Mouse (Mus musculus): ENCODE measurements around the gene Evc2. TPM values are rescaled to one million over a fixed set of nuclear protein-coding genes. Genes with fewer than 3 reads are reported as not detected.

Evc2 gene
- polyA plus RNA-seq, 1 experiment from 2014 or later = 15.0 TPM

GRCm38 (mm10) chr5:37351791-37352190 lies 13.5 kb downstream of the Evc2 start:
- Histone ChIP-seq H3K36me3 (ENCODE audit: control insufficient read depth, insufficient read depth, low read length) (peaks cover 22% of the 10 kb centered on the region), H3K4me1 (replicated peaks; ENCODE audit: control insufficient read depth, insufficient read depth, low read length) (no peaks in the 10 kb centered on the region), H3K27me3 (ENCODE audit: control insufficient read depth, insufficient read depth, low read depth, low read length) (no peaks in the 10 kb centered on the region), H3K9me3 (ENCODE audit: control insufficient read depth, low read length) (no peaks in the 10 kb centered on the region), H3K4me2 (ENCODE audit: low read depth, low read length) (no peak overlapping the region), H3K9ac (ENCODE audit: low read length) (no peak overlapping the region), H3K4me3 (ENCODE audit: low read length) (no peak overlapping the region), H3K27ac (ENCODE audit: low read length) (no peak overlapping the region)
- 92% methylated on average over 2 of the region's 2 CpGs for WGBS
- no peak for ATAC-seq (ENCODE audit: low read depth)

GRCm38 (mm10) chr5:37354385-37354784 lies 16.1 kb downstream of the Evc2 start:
- Histone ChIP-seq H3K36me3 (ENCODE audit: control insufficient read depth, insufficient read depth, low read length) (peaks cover 14% of the 10 kb centered on the region), H3K9me3 (ENCODE audit: control insufficient read depth, low read length) (no peaks in the 10 kb centered on the region), H3K4me2 (ENCODE audit: low read depth, low read length) (no peak overlapping the region), H3K4me1 (replicated peaks; ENCODE audit: control insufficient read depth, insufficient read depth, low read length) (no peaks in the 10 kb centered on the region), H3K27ac (ENCODE audit: low read length) (no peak overlapping the region), H3K9ac (ENCODE audit: low read length) (no peak overlapping the region), H3K27me3 (ENCODE audit: control insufficient read depth, insufficient read depth, low read depth, low read length) (no peaks in the 10 kb centered on the region), H3K4me3 (ENCODE audit: low read length) (no peak overlapping the region)
- ATAC-seq (ENCODE audit: low read depth) = no peak
- 81% methylated on average over 4 of the region's 4 CpGs for WGBS

- H3K36me3 ChIP-seq (ENCODE audit: control insufficient read depth, insufficient read depth, low read length) = peaks cover 12% of the 10 kb centered on the region
- ATAC-seq (ENCODE audit: low read depth) = no peak
- 82% methylated on average over 8 of the region's 8 CpGs for WGBS
- H3K9ac ChIP-seq (ENCODE audit: low read length) = no peak overlapping the region
- H3K4me3 ChIP-seq (ENCODE audit: low read length) = no peak overlapping the region
- no peak overlapping the region for H3K27ac ChIP-seq (ENCODE audit: low read length)
- H3K9me3 ChIP-seq (ENCODE audit: control insufficient read depth, low read length) = no peaks in the 10 kb centered on the region
- H3K4me1 ChIP-seq (replicated peaks; ENCODE audit: control insufficient read depth, insufficient read depth, low read length) = no peaks in the 10 kb centered on the region
- H3K27me3 ChIP-seq (ENCODE audit: control insufficient read depth, insufficient read depth, low read depth, low read length) = no peaks in the 10 kb centered on the region
- no peak overlapping the region for H3K4me2 ChIP-seq (ENCODE audit: low read depth, low read length)
These were observed 17.7 kb downstream of the Evc2 start for GRCm38 (mm10) chr5:37356027-37356426.

GRCm38 (mm10) chr5:37362618-37363017 lies 24.3 kb downstream of the Evc2 start:
- H3K27ac ChIP-seq (ENCODE audit: low read length) = no peak overlapping the region
- WGBS = 45% methylated on average over 5 of the region's 5 CpGs
- H3K9ac ChIP-seq (ENCODE audit: low read length) = no peak overlapping the region
- H3K36me3 ChIP-seq (ENCODE audit: control insufficient read depth, insufficient read depth, low read length) = no peaks in the 10 kb centered on the region
- no peaks in the 10 kb centered on the region for H3K27me3 ChIP-seq (ENCODE audit: control insufficient read depth, insufficient read depth, low read depth, low read length)
- H3K9me3 ChIP-seq (ENCODE audit: control insufficient read depth, low read length) = no peaks in the 10 kb centered on the region
- no peak overlapping the region for H3K4me3 ChIP-seq (ENCODE audit: low read length)
- no peaks in the 10 kb centered on the region for H3K4me1 ChIP-seq (replicated peaks; ENCODE audit: control insufficient read depth, insufficient read depth, low read length)
- ATAC-seq (ENCODE audit: low read depth) = no peak
- no peak overlapping the region for H3K4me2 ChIP-seq (ENCODE audit: low read depth, low read length)

- ATAC-seq (ENCODE audit: low read depth) = no peak
- Histone ChIP-seq H3K4me2 (ENCODE audit: low read depth, low read length) (no peak overlapping the region), H3K4me3 (ENCODE audit: low read length) (no peak overlapping the region), H3K36me3 (ENCODE audit: control insufficient read depth, insufficient read depth, low read length) (no peaks in the 10 kb centered on the region), H3K9me3 (ENCODE audit: control insufficient read depth, low read length) (no peaks in the 10 kb centered on the region), H3K4me1 (replicated peaks; ENCODE audit: control insufficient read depth, insufficient read depth, low read length) (no peaks in the 10 kb centered on the region), H3K27ac (ENCODE audit: low read length) (no peak overlapping the region), H3K27me3 (ENCODE audit: control insufficient read depth, insufficient read depth, low read depth, low read length) (no peaks in the 10 kb centered on the region), H3K9ac (ENCODE audit: low read length) (no peak overlapping the region)
- 56% methylated on average over 5 of the region's 5 CpGs for WGBS
These were observed 25.0 kb downstream of the Evc2 start for GRCm38 (mm10) chr5:37363284-37363683.

- H3K27me3 ChIP-seq (ENCODE audit: control insufficient read depth, insufficient read depth, low read depth, low read length) = no peaks in the 10 kb centered on the region
- H3K9ac ChIP-seq (ENCODE audit: low read length) = no peak overlapping the region
- H3K36me3 ChIP-seq (ENCODE audit: control insufficient read depth, insufficient read depth, low read length) = no peaks in the 10 kb centered on the region; the same call in 1 of the 2 replicates
- no peak overlapping the region for H3K4me2 ChIP-seq (ENCODE audit: low read depth, low read length)
- no peak for ATAC-seq (ENCODE audit: low read depth)
- no peaks in the 10 kb centered on the region for H3K9me3 ChIP-seq (ENCODE audit: control insufficient read depth, low read length)
- no peak overlapping the region for H3K27ac ChIP-seq (ENCODE audit: low read length)
- no peaks in the 10 kb centered on the region for H3K4me1 ChIP-seq (replicated peaks; ENCODE audit: control insufficient read depth, insufficient read depth, low read length)
- H3K4me3 ChIP-seq (ENCODE audit: low read length) = no peak overlapping the region
These were observed 27.5 kb downstream of the Evc2 start for GRCm38 (mm10) chr5:37365751-37366150.

GRCm38 (mm10) chr5:37368796-37369195 lies 30.5 kb downstream of the Evc2 start:
- no peak for ATAC-seq (ENCODE audit: low read depth)
- 80% methylated on average over 8 of the region's 8 CpGs for whole genome bisulfite sequencing
- Histone ChIP-seq H3K27ac (ENCODE audit: low read length) (no peak overlapping the region), H3K9me3 (ENCODE audit: control insufficient read depth, low read length) (no peaks in the 10 kb centered on the region), H3K27me3 (ENCODE audit: control insufficient read depth, insufficient read depth, low read depth, low read length) (no peaks in the 10 kb centered on the region), H3K36me3 (ENCODE audit: control insufficient read depth, insufficient read depth, low read length) (no peaks in the 10 kb centered on the region; the same call in 1 of the 2 replicates), H3K4me3 (ENCODE audit: low read length) (no peak overlapping the region), H3K9ac (ENCODE audit: low read length) (no peak overlapping the region), H3K4me1 (replicated peaks; ENCODE audit: control insufficient read depth, insufficient read depth, low read length) (no peaks in the 10 kb centered on the region), H3K4me2 (ENCODE audit: low read depth, low read length) (no peak overlapping the region)

GRCm38 (mm10) chr5:37377376-37377775 lies 39.1 kb downstream of the Evc2 start:
- Histone ChIP-seq H3K27me3 (ENCODE audit: control insufficient read depth, insufficient read depth, low read depth, low read length) (no peaks in the 10 kb centered on the region), H3K4me1 (replicated peaks; ENCODE audit: control insufficient read depth, insufficient read depth, low read length) (no peaks in the 10 kb centered on the region), H3K27ac (ENCODE audit: low read length) (no peak overlapping the region), H3K4me3 (ENCODE audit: low read length) (no peak overlapping the region), H3K9ac (ENCODE audit: low read length) (no peak overlapping the region), H3K9me3 (ENCODE audit: control insufficient read depth, low read length) (no peaks in the 10 kb centered on the region), H3K36me3 (ENCODE audit: control insufficient read depth, insufficient read depth, low read length) (peaks cover 17% of the 10 kb centered on the region), H3K4me2 (ENCODE audit: low read depth, low read length) (no peak overlapping the region)
- ATAC-seq (ENCODE audit: low read depth) = no peak
- 79% methylated on average over 7 of the region's 7 CpGs for WGBS

- WGBS = 88% methylated on average over 4 of the region's 4 CpGs
- H3K4me1 ChIP-seq (replicated peaks; ENCODE audit: control insufficient read depth, insufficient read depth, low read length) = no peaks in the 10 kb centered on the region
- H3K4me3 ChIP-seq (ENCODE audit: low read length) = no peak overlapping the region
- H3K4me2 ChIP-seq (ENCODE audit: low read depth, low read length) = no peak overlapping the region
- H3K9me3 ChIP-seq (ENCODE audit: control insufficient read depth, low read length) = no peaks in the 10 kb centered on the region
- no peaks in the 10 kb centered on the region for H3K27me3 ChIP-seq (ENCODE audit: control insufficient read depth, insufficient read depth, low read depth, low read length)
- no peak for ATAC-seq (ENCODE audit: low read depth)
- no peak overlapping the region for H3K9ac ChIP-seq (ENCODE audit: low read length)
- peaks cover 14% of the 10 kb centered on the region for H3K36me3 ChIP-seq (ENCODE audit: control insufficient read depth, insufficient read depth, low read length)
- no peak overlapping the region for H3K27ac ChIP-seq (ENCODE audit: low read length)
These were observed 42.3 kb downstream of the Evc2 start for GRCm38 (mm10) chr5:37380641-37381040.

- H3K4me3 ChIP-seq (ENCODE audit: low read length) = no peak overlapping the region
- 81% methylated on average over 3 of the region's 3 CpGs for WGBS
- H3K9ac ChIP-seq (ENCODE audit: low read length) = no peak overlapping the region
- H3K9me3 ChIP-seq (ENCODE audit: control insufficient read depth, low read length) = no peaks in the 10 kb centered on the region
- H3K4me1 ChIP-seq (replicated peaks; ENCODE audit: control insufficient read depth, insufficient read depth, low read length) = no peaks in the 10 kb centered on the region
- H3K27ac ChIP-seq (ENCODE audit: low read length) = no peak overlapping the region
- peaks cover 14% of the 10 kb centered on the region for H3K36me3 ChIP-seq (ENCODE audit: control insufficient read depth, insufficient read depth, low read length)
- ATAC-seq (ENCODE audit: low read depth) = no peak
- no peak overlapping the region for H3K4me2 ChIP-seq (ENCODE audit: low read depth, low read length)
- no peaks in the 10 kb centered on the region for H3K27me3 ChIP-seq (ENCODE audit: control insufficient read depth, insufficient read depth, low read depth, low read length)
These were observed 45.3 kb downstream of the Evc2 start for GRCm38 (mm10) chr5:37383570-37383969.

Data from lung, embryonic 16.5 days (tissue).